Mouse (Mus musculus): ENCODE results near the gene Mlph. TPM values are rescaled to one million over a fixed set of nuclear protein-coding genes. Genes with fewer than 3 reads are reported as not detected.

Gene Mlph
- total and polyA plus RNA-seq, 3 experiments = not detected

DNA sequence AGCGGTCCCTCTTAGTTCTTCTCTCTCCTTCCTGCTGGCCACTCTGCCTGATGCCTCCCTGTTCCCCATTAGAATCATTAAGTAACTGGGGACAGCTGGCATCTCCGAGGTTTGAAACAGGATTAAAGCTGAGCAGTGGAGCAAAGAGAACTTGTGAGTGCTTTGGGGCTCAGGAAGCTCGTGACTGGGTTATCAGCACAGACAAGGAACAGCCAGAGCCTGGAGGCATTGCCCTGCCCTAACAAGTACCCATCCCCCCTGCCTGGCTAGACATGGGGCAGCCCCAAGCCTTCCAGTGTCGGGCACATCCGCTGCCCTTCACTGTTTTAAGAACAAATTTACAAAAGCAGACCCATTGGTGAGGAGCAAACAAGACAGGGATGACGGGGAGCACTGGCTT, 2.6 kb downstream of the Mlph start:
- no peak overlapping the region for H3K4me3 ChIP-seq (ENCODE audit: low read depth, low read length)
- H3K36me3 ChIP-seq (replicated peaks) = no peaks in the 10 kb centered on the region
- DNase-seq (ENCODE audit: low spot score) (no peak), ATAC-seq (ENCODE audit: extremely low read depth, insufficient number of reproducible peaks, low FRiP score, poor library complexity, severe bottlenecking) (no peak)
- no peaks in the 10 kb centered on the region for H3K27me3 ChIP-seq (ENCODE audit: insufficient read depth, low read length)
- H3K4me1 ChIP-seq (ENCODE audit: insufficient read depth, low read depth, low read length) = no peaks in the 10 kb centered on the region; the same call in 1 of the 2 replicates
- H3K9me3 ChIP-seq (replicated peaks) = peaks cover 83% of the 10 kb centered on the region
- TF ChIP-seq CTCF (IDR thresholded peaks at IDR 0.05; ENCODE audit: low read depth, low read length) = no peak
- TF ChIP-seq GATA2 (IDR thresholded peaks at IDR 0.05; ENCODE audit: borderline replicate concordance, low read depth, low read length) = no peak
- no peak for TF ChIP-seq POLR2AphosphoS5 (IDR thresholded peaks at IDR 0.05; ENCODE audit: insufficient replicate concordance, low read depth, low read length)
- no peak for TF ChIP-seq TAL1 (conservative IDR thresholded peaks at IDR 0.05; ENCODE audit: low read depth, low read length)
- no peak for TF ChIP-seq GATA1 (IDR thresholded peaks at IDR 0.05; ENCODE audit: borderline replicate concordance, low read length)

DNA sequence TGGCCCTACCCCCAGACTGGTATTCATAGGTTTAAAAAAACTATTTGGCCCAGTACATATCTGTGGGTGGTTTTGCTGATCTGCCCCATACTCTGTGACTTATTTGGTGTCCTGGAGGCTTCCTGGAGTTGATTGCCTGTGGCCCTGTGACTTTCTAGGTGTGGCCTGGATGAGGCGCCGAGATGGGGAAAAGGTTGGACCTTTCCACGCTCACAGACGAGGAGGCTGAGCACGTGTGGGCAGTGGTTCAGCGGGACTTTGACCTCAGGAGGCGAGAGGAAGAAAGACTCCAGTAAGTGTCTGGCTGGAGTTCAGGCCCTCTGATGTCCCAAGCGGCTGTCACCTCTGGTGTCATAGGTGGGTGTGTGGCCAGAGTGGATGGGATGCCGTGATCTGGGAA, 6.8 kb downstream of the Mlph start:
- Histone ChIP-seq H3K36me3 (replicated peaks) (no peaks in the 10 kb centered on the region), H3K27me3 (ENCODE audit: insufficient read depth, low read length) (no peaks in the 10 kb centered on the region), H3K4me3 (ENCODE audit: low read depth, low read length) (no peak overlapping the region), H3K9me3 (replicated peaks) (peaks cover 78% of the 10 kb centered on the region), H3K4me1 (ENCODE audit: insufficient read depth, low read depth, low read length) (no peaks in the 10 kb centered on the region)
- TF ChIP-seq GATA2 (IDR thresholded peaks at IDR 0.05; ENCODE audit: borderline replicate concordance, low read depth, low read length) (no peak), TAL1 (conservative IDR thresholded peaks at IDR 0.05; ENCODE audit: low read depth, low read length) (no peak), GATA1 (IDR thresholded peaks at IDR 0.05; ENCODE audit: borderline replicate concordance, low read length) (no peak), CTCF (IDR thresholded peaks at IDR 0.05; ENCODE audit: low read depth, low read length) (no peak), POLR2AphosphoS5 (IDR thresholded peaks at IDR 0.05; ENCODE audit: insufficient replicate concordance, low read depth, low read length) (no peak)
- no peak for ATAC-seq (ENCODE audit: extremely low read depth, insufficient number of reproducible peaks, low FRiP score, poor library complexity, severe bottlenecking)
- DNase-seq (ENCODE audit: low spot score) = no peak

DNA sequence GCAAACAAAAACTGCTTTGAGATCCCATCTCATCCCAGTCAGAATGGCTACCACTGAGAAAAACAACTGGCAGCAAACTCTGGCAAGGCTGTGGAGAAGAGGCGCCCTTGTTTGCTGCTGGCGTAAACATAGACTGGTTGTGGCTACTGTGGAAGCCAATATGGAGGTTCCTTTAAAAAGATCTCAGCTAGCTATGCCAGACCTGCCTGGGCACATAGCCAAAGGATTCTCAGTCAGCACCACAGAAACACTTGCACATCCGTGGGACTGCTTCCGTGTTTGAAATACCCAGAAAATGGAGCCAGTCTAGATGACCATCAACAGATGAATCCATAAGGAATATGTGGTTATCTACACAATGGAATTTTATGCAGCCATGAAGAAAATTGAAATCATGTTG, 11.1 kb downstream of the Mlph start:
- TF ChIP-seq CTCF (IDR thresholded peaks at IDR 0.05; ENCODE audit: low read depth, low read length) (no peak), GATA1 (IDR thresholded peaks at IDR 0.05; ENCODE audit: borderline replicate concordance, low read length) (no peak), POLR2AphosphoS5 (IDR thresholded peaks at IDR 0.05; ENCODE audit: insufficient replicate concordance, low read depth, low read length) (no peak), GATA2 (IDR thresholded peaks at IDR 0.05; ENCODE audit: borderline replicate concordance, low read depth, low read length) (no peak), TAL1 (conservative IDR thresholded peaks at IDR 0.05; ENCODE audit: low read depth, low read length) (no peak)
- ATAC-seq (ENCODE audit: extremely low read depth, insufficient number of reproducible peaks, low FRiP score, poor library complexity, severe bottlenecking) = no peak

DNA sequence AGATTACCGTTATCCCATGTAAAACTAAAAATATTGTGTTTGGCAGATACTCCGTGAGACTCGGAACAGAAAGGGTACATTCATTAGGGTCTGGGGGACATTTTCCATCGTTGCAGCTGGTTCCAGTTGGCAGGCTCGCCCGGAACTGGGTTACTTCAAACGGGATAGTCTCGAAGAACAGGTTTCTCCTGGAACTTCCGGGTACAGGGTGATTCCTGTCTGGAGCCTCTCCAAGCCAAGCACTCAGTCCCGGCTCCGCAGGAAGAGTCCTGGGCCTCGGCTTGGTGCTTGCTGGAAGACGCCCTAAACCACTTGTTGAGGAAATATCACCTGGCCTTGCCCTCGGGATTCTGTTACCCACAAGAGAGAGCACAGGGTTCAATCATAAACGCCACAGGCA, 12.4 kb downstream of the Mlph start:
- Histone ChIP-seq H3K27me3 (ENCODE audit: insufficient read depth, low read length) (no peaks in the 10 kb centered on the region; the same call in 1 of the 2 replicates), H3K4me1 (ENCODE audit: insufficient read depth, low read depth, low read length) (no peaks in the 10 kb centered on the region), H3K9me3 (replicated peaks) (peaks cover 85% of the 10 kb centered on the region), H3K36me3 (replicated peaks) (no peaks in the 10 kb centered on the region), H3K4me3 (ENCODE audit: low read depth, low read length) (no peak overlapping the region)
- no peak for ATAC-seq (ENCODE audit: extremely low read depth, insufficient number of reproducible peaks, low FRiP score, poor library complexity, severe bottlenecking)
- no peak for DNase-seq (ENCODE audit: low spot score)
- TF ChIP-seq POLR2AphosphoS5 (IDR thresholded peaks at IDR 0.05; ENCODE audit: insufficient replicate concordance, low read depth, low read length) (no peak), GATA2 (IDR thresholded peaks at IDR 0.05; ENCODE audit: borderline replicate concordance, low read depth, low read length) (no peak), TAL1 (conservative IDR thresholded peaks at IDR 0.05; ENCODE audit: low read depth, low read length) (no peak), CTCF (IDR thresholded peaks at IDR 0.05; ENCODE audit: low read depth, low read length) (no peak), GATA1 (IDR thresholded peaks at IDR 0.05; ENCODE audit: borderline replicate concordance, low read length) (no peak)

More for the DNA sequence above, 11.1 kb downstream of the Mlph start:
- Histone ChIP-seq H3K4me3 (ENCODE audit: low read depth, low read length) (no peak overlapping the region), H3K27me3 (ENCODE audit: insufficient read depth, low read length) (no peaks in the 10 kb centered on the region; the same call in 1 of the 2 replicates), H3K4me1 (ENCODE audit: insufficient read depth, low read depth, low read length) (no peaks in the 10 kb centered on the region), H3K9me3 (replicated peaks) (peaks cover 86% of the 10 kb centered on the region), H3K36me3 (replicated peaks) (no peaks in the 10 kb centered on the region)
- no peak for DNase-seq (ENCODE audit: low spot score)

DNA sequence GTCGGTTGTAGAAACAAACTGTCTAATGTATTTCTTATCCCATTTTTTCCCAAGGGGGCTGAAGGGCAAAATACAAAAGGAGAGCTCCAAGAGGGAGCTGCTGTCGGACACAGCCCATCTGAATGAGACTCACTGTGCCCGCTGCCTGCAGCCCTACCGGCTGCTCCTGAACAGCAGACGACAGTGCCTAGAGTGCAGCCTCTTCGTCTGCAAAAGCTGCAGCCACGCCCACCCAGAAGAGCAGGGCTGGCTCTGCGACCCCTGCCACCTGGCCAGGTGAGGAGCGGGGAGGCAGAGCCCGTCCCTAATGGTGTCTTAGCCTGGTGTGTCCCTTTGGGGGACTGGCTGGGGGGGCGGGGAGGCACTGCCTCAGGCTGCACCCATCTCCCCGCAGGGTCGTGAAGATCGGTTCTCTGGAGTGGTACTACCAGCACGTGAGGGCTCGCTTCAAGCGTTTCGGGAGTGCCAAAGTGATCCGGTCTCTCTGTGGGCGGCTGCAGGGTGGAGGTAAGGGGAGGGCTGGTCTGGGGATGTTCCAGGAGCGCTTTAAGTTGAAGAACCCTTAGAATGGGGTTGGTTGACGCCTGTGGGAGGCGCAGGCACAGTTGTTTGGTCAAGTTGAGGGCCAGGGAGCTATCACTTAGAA, 13.2 kb downstream of the Mlph start:
- TF ChIP-seq GATA2 (IDR thresholded peaks at IDR 0.05; ENCODE audit: borderline replicate concordance, low read depth, low read length) (no peak), CTCF (IDR thresholded peaks at IDR 0.05; ENCODE audit: low read depth, low read length) (no peak), GATA1 (IDR thresholded peaks at IDR 0.05; ENCODE audit: borderline replicate concordance, low read length) (no peak), TAL1 (conservative IDR thresholded peaks at IDR 0.05; ENCODE audit: low read depth, low read length) (no peak), POLR2AphosphoS5 (IDR thresholded peaks at IDR 0.05; ENCODE audit: insufficient replicate concordance, low read depth, low read length) (no peak)
- Histone ChIP-seq H3K4me1 (ENCODE audit: insufficient read depth, low read depth, low read length) (no peaks in the 10 kb centered on the region), H3K9me3 (replicated peaks) (peaks cover 85% of the 10 kb centered on the region), H3K4me3 (ENCODE audit: low read depth, low read length) (no peak overlapping the region; the same call in 1 of the 2 replicates), H3K27me3 (ENCODE audit: insufficient read depth, low read length) (no peaks in the 10 kb centered on the region; the same call in 1 of the 2 replicates), H3K36me3 (replicated peaks) (no peaks in the 10 kb centered on the region)
- ATAC-seq (ENCODE audit: extremely low read depth, insufficient number of reproducible peaks, low FRiP score, poor library complexity, severe bottlenecking) = no peak
- no peak for DNase-seq (ENCODE audit: low spot score)

DNA sequence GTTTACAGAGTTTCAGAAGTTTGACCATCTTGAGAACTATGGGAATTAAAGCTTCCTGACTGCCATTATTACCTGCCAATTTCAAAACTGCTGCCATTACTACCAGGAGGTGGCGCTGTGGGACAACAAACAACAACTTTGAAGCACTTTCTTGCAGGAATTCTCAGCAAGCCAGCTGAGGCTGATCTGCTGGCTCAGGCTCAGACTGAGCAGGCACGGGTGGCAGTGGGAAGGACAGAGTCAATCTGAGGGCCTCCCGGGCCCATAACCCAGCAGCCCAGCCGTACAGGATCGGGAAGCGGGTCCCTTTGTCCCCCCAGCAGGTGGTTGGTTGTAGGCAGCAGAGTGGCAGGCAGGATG, 13.7 kb downstream of the Mlph start:
- H3K27me3 ChIP-seq (ENCODE audit: insufficient read depth, low read length) = no peaks in the 10 kb centered on the region; the same call in 1 of the 2 replicates
- ATAC-seq (ENCODE audit: extremely low read depth, insufficient number of reproducible peaks, low FRiP score, poor library complexity, severe bottlenecking) (no peak), DNase-seq (ENCODE audit: low spot score) (no peak)
- no peak for TF ChIP-seq TAL1 (conservative IDR thresholded peaks at IDR 0.05; ENCODE audit: low read depth, low read length)
- no peak for TF ChIP-seq POLR2AphosphoS5 (IDR thresholded peaks at IDR 0.05; ENCODE audit: insufficient replicate concordance, low read depth, low read length)
- no peak for TF ChIP-seq GATA1 (IDR thresholded peaks at IDR 0.05; ENCODE audit: borderline replicate concordance, low read length)
- no peak for TF ChIP-seq GATA2 (IDR thresholded peaks at IDR 0.05; ENCODE audit: borderline replicate concordance, low read depth, low read length)
- TF ChIP-seq CTCF (IDR thresholded peaks at IDR 0.05; ENCODE audit: low read depth, low read length) = 0 out of 2 replicates have a peak, but pooled peaks have one; percentile 5
- H3K4me1 ChIP-seq (ENCODE audit: insufficient read depth, low read depth, low read length) = no peaks in the 10 kb centered on the region
- H3K4me3 ChIP-seq (ENCODE audit: low read depth, low read length) = no peak overlapping the region
- peaks cover 86% of the 10 kb centered on the region for H3K9me3 ChIP-seq (replicated peaks)
- H3K36me3 ChIP-seq (replicated peaks) = no peaks in the 10 kb centered on the region

Measured in G1E (cell line).